Mouse (Mus musculus): Measurements from ENCODE around the gene Gcnt4. TPM values are rescaled to one million over a fixed set of nuclear protein-coding genes. Genes with fewer than 3 reads are reported as not detected.
"Not testable (repeated sequence)": the region's sequence is repeated elsewhere in the genome, so short reads cannot be mapped to it uniquely, and the experiment has no call there.

Gcnt4 gene
- total and polyA plus RNA-seq, 3 experiments, result 0.11 TPM; not detected in 2

GRCm38 (mm10) chr13:96932745-96933144, 8.3 kb downstream of the Gcnt4 start:
- no peaks in the 10 kb centered on the region for H3K9me3 ChIP-seq (replicated peaks)
- H3K4me1 ChIP-seq (ENCODE audit: insufficient read depth, low read depth, low read length), result no peaks in the 10 kb centered on the region
- no peaks in the 10 kb centered on the region for H3K36me3 ChIP-seq (replicated peaks)
- DNase-seq (ENCODE audit: low spot score), result no peak
- no peak overlapping the region for H3K4me3 ChIP-seq (ENCODE audit: low read depth, low read length)
- TF ChIP-seq CTCF (IDR thresholded peaks at IDR 0.05; ENCODE audit: low read depth, low read length) (no peak), GATA1 (IDR thresholded peaks at IDR 0.05; ENCODE audit: borderline replicate concordance, low read length) (no peak), POLR2AphosphoS5 (IDR thresholded peaks at IDR 0.05; ENCODE audit: insufficient replicate concordance, low read depth, low read length) (no peak), TAL1 (conservative IDR thresholded peaks at IDR 0.05; ENCODE audit: low read depth, low read length) (no peak), GATA2 (IDR thresholded peaks at IDR 0.05; ENCODE audit: borderline replicate concordance, low read depth, low read length) (no peak)
- peaks cover 10% of the 10 kb centered on the region for H3K27me3 ChIP-seq (ENCODE audit: insufficient read depth, low read length)
- no peak for ATAC-seq (ENCODE audit: extremely low read depth, insufficient number of reproducible peaks, low FRiP score, poor library complexity, severe bottlenecking)

GRCm38 (mm10) chr13:96933367-96933766, 8.9 kb downstream of the Gcnt4 start:
- DNase-seq (ENCODE audit: low spot score) (no peak), ATAC-seq (ENCODE audit: extremely low read depth, insufficient number of reproducible peaks, low FRiP score, poor library complexity, severe bottlenecking) (no peak)
- Histone ChIP-seq H3K36me3 (replicated peaks) (no peaks in the 10 kb centered on the region), H3K4me1 (ENCODE audit: insufficient read depth, low read depth, low read length) (no peaks in the 10 kb centered on the region), H3K4me3 (ENCODE audit: low read depth, low read length) (no peak overlapping the region), H3K9me3 (replicated peaks) (no peaks in the 10 kb centered on the region), H3K27me3 (ENCODE audit: insufficient read depth, low read length) (peaks cover 10% of the 10 kb centered on the region)
- TF ChIP-seq CTCF (IDR thresholded peaks at IDR 0.05; ENCODE audit: low read depth, low read length) (no peak), GATA1 (IDR thresholded peaks at IDR 0.05; ENCODE audit: borderline replicate concordance, low read length) (no peak), TAL1 (conservative IDR thresholded peaks at IDR 0.05; ENCODE audit: low read depth, low read length) (no peak), GATA2 (IDR thresholded peaks at IDR 0.05; ENCODE audit: borderline replicate concordance, low read depth, low read length) (no peak), POLR2AphosphoS5 (IDR thresholded peaks at IDR 0.05; ENCODE audit: insufficient replicate concordance, low read depth, low read length) (no peak)

GRCm38 (mm10) chr13:96936173-96936777, 11.8 kb downstream of the Gcnt4 start:
- no peak overlapping the region for H3K4me3 ChIP-seq (ENCODE audit: low read depth, low read length)
- DNase-seq (ENCODE audit: low spot score) (no peak), ATAC-seq (ENCODE audit: extremely low read depth, insufficient number of reproducible peaks, low FRiP score, poor library complexity, severe bottlenecking) (no peak)
- TF ChIP-seq GATA1 (IDR thresholded peaks at IDR 0.05; ENCODE audit: borderline replicate concordance, low read length) (no peak), GATA2 (IDR thresholded peaks at IDR 0.05; ENCODE audit: borderline replicate concordance, low read depth, low read length) (no peak), TAL1 (conservative IDR thresholded peaks at IDR 0.05; ENCODE audit: low read depth, low read length) (no peak), CTCF (IDR thresholded peaks at IDR 0.05; ENCODE audit: low read depth, low read length) (no peak), POLR2AphosphoS5 (IDR thresholded peaks at IDR 0.05; ENCODE audit: insufficient replicate concordance, low read depth, low read length) (no peak)
- no peaks in the 10 kb centered on the region for H3K9me3 ChIP-seq (replicated peaks)
- H3K4me1 ChIP-seq (ENCODE audit: insufficient read depth, low read depth, low read length), result no peaks in the 10 kb centered on the region
- H3K27me3 ChIP-seq (ENCODE audit: insufficient read depth, low read length), result peaks cover 17% of the 10 kb centered on the region
- no peaks in the 10 kb centered on the region for H3K36me3 ChIP-seq (replicated peaks)

GRCm38 (mm10) chr13:96937059-96937558, 12.6 kb downstream of the Gcnt4 start:
- H3K36me3 ChIP-seq (replicated peaks), result no peaks in the 10 kb centered on the region

GRCm38 (mm10) chr13:96939680-96940079, 15.2 kb downstream of the Gcnt4 start:
- H3K9me3 ChIP-seq (replicated peaks), result no peaks in the 10 kb centered on the region
- ATAC-seq (ENCODE audit: extremely low read depth, insufficient number of reproducible peaks, low FRiP score, poor library complexity, severe bottlenecking), result no peak
- H3K4me1 ChIP-seq (ENCODE audit: insufficient read depth, low read depth, low read length), result no peaks in the 10 kb centered on the region
- DNase-seq (ENCODE audit: low spot score), result no peak
- H3K36me3 ChIP-seq (replicated peaks), result no peaks in the 10 kb centered on the region
- H3K4me3 ChIP-seq (ENCODE audit: low read depth, low read length), result no peak overlapping the region
- TF ChIP-seq TAL1 (conservative IDR thresholded peaks at IDR 0.05; ENCODE audit: low read depth, low read length) (no peak), GATA1 (IDR thresholded peaks at IDR 0.05; ENCODE audit: borderline replicate concordance, low read length) (no peak), CTCF (IDR thresholded peaks at IDR 0.05; ENCODE audit: low read depth, low read length) (no peak), POLR2AphosphoS5 (IDR thresholded peaks at IDR 0.05; ENCODE audit: insufficient replicate concordance, low read depth, low read length) (no peak), GATA2 (IDR thresholded peaks at IDR 0.05; ENCODE audit: borderline replicate concordance, low read depth, low read length) (no peak)
- H3K27me3 ChIP-seq (ENCODE audit: insufficient read depth, low read length), result peaks cover 35% of the 10 kb centered on the region

More at GRCm38 (mm10) chr13:96937059-96937558, 12.6 kb downstream of the Gcnt4 start:
- DNase-seq (ENCODE audit: low spot score), result no peak
- no peaks in the 10 kb centered on the region for H3K9me3 ChIP-seq (replicated peaks)
- no peaks in the 10 kb centered on the region for H3K4me1 ChIP-seq (ENCODE audit: insufficient read depth, low read depth, low read length)
- no peak overlapping the region for H3K4me3 ChIP-seq (ENCODE audit: low read depth, low read length)
- H3K27me3 ChIP-seq (ENCODE audit: insufficient read depth, low read length), result peaks cover 21% of the 10 kb centered on the region
- ATAC-seq (ENCODE audit: extremely low read depth, insufficient number of reproducible peaks, low FRiP score, poor library complexity, severe bottlenecking), result no peak
- TF ChIP-seq POLR2AphosphoS5 (IDR thresholded peaks at IDR 0.05; ENCODE audit: insufficient replicate concordance, low read depth, low read length) (no peak), GATA1 (IDR thresholded peaks at IDR 0.05; ENCODE audit: borderline replicate concordance, low read length) (no peak), CTCF (IDR thresholded peaks at IDR 0.05; ENCODE audit: low read depth, low read length) (no peak), TAL1 (conservative IDR thresholded peaks at IDR 0.05; ENCODE audit: low read depth, low read length) (no peak), GATA2 (IDR thresholded peaks at IDR 0.05; ENCODE audit: borderline replicate concordance, low read depth, low read length) (no peak)

- ATAC-seq (ENCODE audit: extremely low read depth, insufficient number of reproducible peaks, low FRiP score, poor library complexity, severe bottlenecking); DNase-seq (ENCODE audit: low spot score); H3K4me1 ChIP-seq (ENCODE audit: insufficient read depth, low read depth, low read length); H3K9me3 ChIP-seq (replicated peaks); H3K36me3 ChIP-seq (replicated peaks); H3K4me3 ChIP-seq (ENCODE audit: low read depth, low read length): not testable (repeated sequence)
- peaks cover 37% of the 10 kb centered on the region for H3K27me3 ChIP-seq (ENCODE audit: insufficient read depth, low read length)
These were observed 17.0 kb downstream of the Gcnt4 start for GRCm38 (mm10) chr13:96941481-96941880.

All from G1E (cell line).